Mouse (Mus musculus) midbrain, embryonic 14.5 days (tissue): Measurements from ENCODE around the gene Rps7. TPM values are rescaled to one million over a fixed set of nuclear protein-coding genes. Genes with fewer than 3 reads are reported as not detected.

Experiments
- ATAC-seq: fragments of 200-750 bp; cut with Nextera tagmentation; 2 replicates; pipeline ENCODE4 v1.8.0; 2017; ENCODE audit warnings: moderate number of reproducible peaks, moderate library complexity; ENCODE audit not compliant: low FRiP score, low TSS enrichment
- DNase-seq: peaks from one replicate; pipeline ENCODE4 v3.0.0-alpha.2; 2015
- H3K27ac ChIP-seq: fragments of 300-500 bp; sonication (generic); replicated peaks from 2 replicates; pipeline ENCODE4 v1.5.1; 2014; ENCODE audit warnings: mild to moderate bottlenecking, low read depth, low read length, moderate library complexity
- H3K27me3 ChIP-seq: fragments of 300-500 bp; sonication (generic); 2 replicates; pipeline ENCODE4 v1.6.1; 2014; ENCODE audit warnings: low read length, control low read depth, mixed read lengths; ENCODE audit not compliant: control insufficient read depth, insufficient read depth
- H3K36me3 ChIP-seq: fragments of 300-500 bp; sonication (generic); 2 replicates; pipeline ENCODE4 v1.6.1; 2014; ENCODE audit warnings: low read length, control low read depth; ENCODE audit not compliant: control insufficient read depth, insufficient read depth
- H3K4me1 ChIP-seq: fragments of 300-500 bp; sonication (generic); 2 replicates; pipeline ENCODE4 v1.6.1; 2014; ENCODE audit warnings: mild to moderate bottlenecking, antibody characterized with exemption, low read length, control low read depth; ENCODE audit not compliant: control insufficient read depth, insufficient read depth
- H3K4me2 ChIP-seq: fragments of 300-500 bp; sonication (generic); 2 replicates; pipeline ENCODE4 v1.6.1; 2014; ENCODE audit warnings: mild to moderate bottlenecking, low read length, moderate library complexity
- H3K4me3 ChIP-seq: fragments of 300-500 bp; sonication (generic); replicated peaks from 2 replicates; pipeline ENCODE4 v1.5.1; 2014; ENCODE audit warnings: low read depth, low read length
- H3K9ac ChIP-seq: fragments of 300-500 bp; sonication (generic); replicated peaks from 2 replicates; pipeline ENCODE4 v1.6.1; 2014; ENCODE audit warnings: mild to moderate bottlenecking, low read length, moderate library complexity
- H3K9me3 ChIP-seq: fragments of 300-500 bp; sonication (generic); 2 replicates; pipeline ENCODE4 v1.6.1; 2016; ENCODE audit warnings: low read length, control low read depth, mixed read lengths; ENCODE audit not compliant: control insufficient read depth
- WGBS: fragments of 180-500 bp; shearing (Covaris S2); extraction: QIAGEN DNeasy Blood & Tissue Kit; methylation state at CpG from one replicate; pipeline ENCODE4 v1.1.7; 2014; 5-methylcytosine and 5-hydroxymethylcytosine counted together
- polyA plus RNA-seq: library from polyadenylated mRNA; unstranded; fragments of >200 nt; fragmentation: Nextera tagmentation; extraction: Ambion mirVana; gene quantifications from 2 replicates; pipeline ENCODE4 v1.2.1, GENCODE M21; 2014

Gene Rps7
- 653 and 682 TPM in 2 replicates for polyA plus RNA-seq

DNA sequence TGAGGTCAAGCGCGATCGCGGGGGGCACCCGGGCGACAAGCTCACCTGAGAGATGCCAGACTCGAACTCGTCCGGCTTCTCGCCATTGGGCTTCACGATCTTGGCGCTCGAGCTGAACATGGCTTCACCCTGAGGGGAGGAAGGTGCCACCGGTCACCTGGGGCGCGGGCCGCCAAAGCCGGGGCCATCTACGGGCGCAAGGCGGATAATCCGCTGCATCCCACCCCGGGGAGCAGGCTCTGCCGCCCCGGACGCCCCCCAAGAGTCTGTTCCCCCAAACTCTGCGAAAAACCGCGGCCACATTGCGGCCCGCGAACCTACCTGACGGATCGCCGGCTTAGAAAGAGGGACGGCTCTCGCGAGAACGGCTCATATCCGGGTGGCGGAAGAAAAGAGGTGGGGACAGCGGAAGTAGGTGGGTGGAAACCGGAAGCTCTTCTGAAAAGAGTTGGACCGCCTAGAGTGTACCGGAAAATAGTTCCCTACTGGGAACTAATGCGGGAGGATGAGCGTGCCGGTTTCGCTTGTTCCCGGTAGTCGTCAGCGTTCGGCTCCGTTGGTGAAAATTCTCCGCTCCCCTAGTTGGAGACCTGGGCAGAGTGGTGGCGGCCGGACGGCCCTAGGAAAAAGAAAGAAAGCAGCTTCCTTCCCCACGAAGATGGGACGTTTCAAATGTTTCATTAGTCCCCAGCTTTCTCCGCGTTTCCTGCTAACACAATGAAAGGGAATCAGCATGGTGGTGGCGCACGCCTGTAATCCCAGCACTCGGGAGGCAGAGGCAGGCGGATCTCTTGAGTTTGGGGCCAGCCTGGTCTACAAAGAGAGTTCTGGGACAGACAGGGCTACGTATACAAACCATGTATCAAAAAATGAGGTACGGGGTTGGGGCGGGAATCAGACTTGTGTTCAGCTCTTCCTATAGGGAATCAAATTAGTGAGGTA lies at the start of gene Rps7:
TSS of gene Rps7 (minus strand) at position 419 of the 942 bp plus-strand sequence.
- Histone ChIP-seq H3K27ac (peak within 1 kb of the TSS; percentile 91), H3K9me3 (no peaks in the 10 kb centered on the region), H3K36me3 (peaks cover 36% of the 10 kb centered on the region), H3K9ac (peak within 1 kb of the TSS; percentile 97), H3K4me2 (peak within 1 kb of the TSS; percentile 81), H3K27me3 (no peaks in the 10 kb centered on the region), H3K4me1 (peaks cover 12% of the 10 kb centered on the region), H3K4me3 (peak within 1 kb of the TSS; percentile 85)
- 6% methylated on average over 69 of the region's 69 CpGs for WGBS
- DNase-seq (peak; percentile 97), ATAC-seq (peak; percentile 98)

DNA sequence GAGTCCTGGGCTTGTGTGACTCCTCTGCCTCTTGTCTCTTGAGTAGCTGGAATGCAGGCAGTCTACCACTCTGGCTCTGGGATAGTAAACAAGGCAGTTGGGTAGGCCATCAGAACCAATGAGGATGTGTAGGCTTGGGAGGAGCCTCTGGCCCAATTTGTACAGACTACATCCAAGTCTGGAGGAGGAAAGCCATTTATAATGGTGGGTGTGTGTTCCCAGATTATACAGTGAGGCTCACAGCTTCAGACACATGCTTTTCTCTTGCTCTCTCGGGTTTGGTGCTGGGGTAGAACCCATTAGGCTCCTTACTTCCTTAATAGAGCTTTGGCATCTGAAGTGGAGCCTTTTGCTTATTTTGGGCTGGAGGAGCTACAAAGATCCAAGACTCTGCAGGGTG lies 48.9 kb upstream of the Rps7 start:
- Histone ChIP-seq H3K27me3 (no peaks in the 10 kb centered on the region), H3K27ac (no peak overlapping the region), H3K36me3 (peaks cover 9% of the 10 kb centered on the region), H3K9me3 (no peaks in the 10 kb centered on the region), H3K4me1 (no peaks in the 10 kb centered on the region), H3K4me3 (no peak overlapping the region), H3K4me2 (no peak overlapping the region), H3K9ac (no peak overlapping the region)
- WGBS: 97% methylated on average over 1 of the region's 1 CpGs
- no peak for ATAC-seq
- no peak for DNase-seq

DNA sequence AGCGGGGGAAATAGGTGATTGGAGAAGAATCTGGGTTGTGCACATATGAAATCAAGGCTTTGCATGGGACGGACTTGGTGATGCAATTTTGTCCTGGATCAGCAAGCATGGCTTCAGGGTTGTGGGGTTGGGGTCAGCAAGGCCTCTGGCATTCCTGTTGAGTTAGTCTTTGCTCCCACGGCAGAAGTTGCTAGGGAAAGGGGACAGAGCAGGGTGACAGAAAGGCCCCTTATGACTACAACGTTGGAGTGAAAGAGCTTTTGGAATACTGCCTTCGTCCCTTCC lies 40.1 kb upstream of the Rps7 start:
- Histone ChIP-seq H3K27ac (peak overlapping the region; percentile 90), H3K4me2 (peak overlapping the region; percentile 52), H3K4me3 (peak overlapping the region; percentile 46; the same call in 1 of the 2 replicates), H3K9ac (peak overlapping the region; percentile 57), H3K36me3 (no peaks in the 10 kb centered on the region), H3K9me3 (no peaks in the 10 kb centered on the region), H3K27me3 (no peaks in the 10 kb centered on the region), H3K4me1 (peaks cover 11% of the 10 kb centered on the region)
- ATAC-seq (no peak), DNase-seq (no peak)
- 64% methylated on average over 5 of the region's 5 CpGs for WGBS

DNA sequence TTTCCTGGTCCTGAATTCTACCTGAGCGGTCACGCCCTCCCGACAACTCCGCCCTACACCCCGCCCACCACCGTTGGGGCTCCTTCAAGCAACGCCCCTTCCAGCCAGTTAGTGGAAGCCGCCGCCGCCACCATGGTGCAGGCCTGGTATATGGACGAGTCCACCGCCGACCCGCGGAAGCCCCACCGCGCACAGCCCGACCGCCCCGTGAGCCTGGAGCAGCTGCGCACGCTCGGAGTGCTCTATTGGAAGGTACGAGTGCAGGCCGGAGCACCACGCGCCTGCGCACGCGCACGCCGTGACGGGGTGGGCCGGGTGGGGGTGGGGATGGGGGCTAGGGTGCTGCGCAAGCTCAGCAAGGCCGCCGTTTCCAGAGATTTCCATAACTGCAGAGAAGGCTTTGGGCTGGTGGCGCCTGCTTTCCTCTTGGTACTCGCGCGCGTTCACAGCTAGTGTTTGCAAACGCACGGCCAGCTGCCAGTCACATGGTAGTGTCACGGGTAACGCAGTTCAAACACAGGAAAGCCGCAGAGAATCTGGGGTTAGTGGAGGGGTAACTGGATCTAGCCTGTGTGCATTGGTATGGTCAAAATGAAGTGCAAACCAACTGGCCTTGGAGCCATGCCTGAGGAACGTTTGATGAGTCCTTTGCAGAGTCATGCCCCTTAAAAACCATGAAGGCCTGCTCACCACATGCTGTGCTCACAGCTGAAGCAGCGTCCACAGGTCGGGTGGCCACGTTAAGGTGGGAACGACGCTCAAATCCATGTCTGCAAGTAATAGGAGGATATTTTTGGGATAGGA lies 39.6 kb upstream of the Rps7 start, which contains the start of gene Adi1:
TSS of gene Adi1 (plus strand) at position 111 of the 804 bp plus-strand sequence.
- peak; percentile 96 for DNase-seq
- H3K9me3 ChIP-seq: no peaks in the 10 kb centered on the region
- no peaks in the 10 kb centered on the region for H3K27me3 ChIP-seq
- H3K4me2 ChIP-seq: peak within 1 kb of the TSS; percentile 52
- no peaks in the 10 kb centered on the region for H3K36me3 ChIP-seq
- H3K27ac ChIP-seq: peak within 1 kb of the TSS; percentile 90
- peak within 1 kb of the TSS; percentile 46 for H3K4me3 ChIP-seq
- 2% methylated on average over 53 of the region's 53 CpGs for WGBS
- peak; percentile 96 for ATAC-seq
- peaks cover 11% of the 10 kb centered on the region for H3K4me1 ChIP-seq
- peak within 1 kb of the TSS; percentile 57 for H3K9ac ChIP-seq

DNA sequence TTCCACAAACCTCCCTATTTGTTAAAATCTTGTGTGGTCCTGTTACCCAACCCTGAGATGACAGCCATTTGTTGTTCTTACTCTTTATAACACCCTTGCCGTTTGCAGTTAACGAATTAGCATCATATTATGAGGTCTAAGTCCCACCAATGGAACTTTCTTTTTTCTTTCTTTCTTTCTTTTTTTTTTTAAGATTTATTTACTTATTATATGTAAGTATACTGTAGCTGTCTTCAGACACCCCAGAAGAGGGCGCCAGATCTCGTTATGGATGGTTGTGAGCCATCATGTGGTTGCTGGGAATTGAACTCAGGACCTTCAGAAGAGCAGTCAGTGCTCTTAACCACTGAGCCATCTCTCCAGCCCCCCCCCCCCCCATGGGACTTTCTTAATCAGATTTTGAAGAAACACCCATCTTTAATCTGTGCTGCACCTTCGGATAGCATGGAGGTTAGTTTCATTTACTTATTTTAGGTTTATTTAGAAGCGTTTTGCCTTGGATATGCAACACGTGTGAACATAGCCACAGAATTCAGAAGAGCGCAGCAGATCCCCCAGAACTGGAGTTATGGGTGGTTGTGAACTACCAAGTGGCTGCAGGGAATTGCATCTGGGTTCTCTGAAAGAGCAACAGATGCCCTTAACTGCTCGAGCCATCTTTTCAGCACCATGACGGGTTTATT lies 38.4 kb upstream of the Rps7 start:
- H3K9me3 ChIP-seq: no peaks in the 10 kb centered on the region
- peak overlapping the region; percentile 52 for H3K4me2 ChIP-seq
- no peaks in the 10 kb centered on the region for H3K27me3 ChIP-seq
- H3K36me3 ChIP-seq: no peaks in the 10 kb centered on the region
- DNase-seq (no peak), ATAC-seq (no peak)
- 86% methylated on average over 10 of the region's 10 CpGs for WGBS
- H3K27ac ChIP-seq: no peak overlapping the region
- H3K9ac ChIP-seq: no peak overlapping the region
- H3K4me1 ChIP-seq: peaks cover 11% of the 10 kb centered on the region
- peak overlapping the region; percentile 46; the same call in 1 of the 2 replicates for H3K4me3 ChIP-seq

DNA sequence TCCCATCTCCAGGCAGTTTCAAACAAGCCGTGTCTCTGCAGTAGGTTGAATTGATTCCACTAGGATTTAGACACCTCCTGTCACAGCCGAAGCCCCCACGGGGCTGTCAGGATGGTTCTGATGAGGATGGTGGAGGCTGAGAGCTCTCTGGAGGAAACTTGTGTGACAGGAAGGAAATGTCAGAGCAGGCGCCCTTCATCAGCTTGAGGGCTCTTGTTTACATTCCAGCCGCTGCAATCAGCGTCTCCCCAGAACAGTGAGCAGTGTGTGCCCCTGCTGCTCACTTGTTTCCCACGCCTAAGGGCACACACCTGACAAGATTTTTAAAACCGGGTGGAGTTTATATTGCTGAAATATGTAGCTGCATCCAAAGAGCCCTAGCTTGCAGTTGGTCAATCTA lies 31.5 kb upstream of the Rps7 start:
- ATAC-seq (no peak), DNase-seq (no peak)
- no peaks in the 10 kb centered on the region for H3K27me3 ChIP-seq
- no peak overlapping the region for H3K4me2 ChIP-seq
- H3K36me3 ChIP-seq: peaks cover 4% of the 10 kb centered on the region; the same call in 1 of the 2 replicates
- 63% methylated on average over 8 of the region's 8 CpGs for WGBS
- H3K9ac ChIP-seq: no peak overlapping the region
- H3K4me1 ChIP-seq: no peaks in the 10 kb centered on the region
- no peak overlapping the region for H3K4me3 ChIP-seq
- no peaks in the 10 kb centered on the region for H3K9me3 ChIP-seq
- H3K27ac ChIP-seq: no peak overlapping the region

DNA sequence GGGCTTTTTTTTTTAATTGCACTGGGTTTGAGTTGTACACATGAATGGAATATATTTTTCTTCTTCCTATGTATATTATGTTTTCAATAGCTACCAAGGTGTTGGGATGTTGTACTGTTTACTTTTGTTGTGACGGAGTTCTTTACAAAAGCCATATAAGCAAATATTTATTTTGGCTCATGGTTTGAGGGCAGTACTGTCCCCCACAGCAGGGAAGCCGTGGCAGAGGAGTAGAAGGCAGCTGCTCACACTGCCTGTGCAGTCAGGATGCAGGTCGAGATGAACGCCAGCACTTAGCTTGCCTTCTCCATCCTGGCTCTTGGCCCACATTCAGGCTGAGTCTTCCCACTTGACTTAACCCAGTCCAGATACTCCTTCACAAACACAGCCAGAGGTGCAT lies 31.0 kb upstream of the Rps7 start:
- H3K27me3 ChIP-seq: no peaks in the 10 kb centered on the region
- no peak overlapping the region for H3K9ac ChIP-seq
- WGBS: 79% methylated on average over 4 of the region's 4 CpGs
- no peaks in the 10 kb centered on the region for H3K9me3 ChIP-seq
- H3K36me3 ChIP-seq: peaks cover 4% of the 10 kb centered on the region; the same call in 1 of the 2 replicates
- no peak overlapping the region for H3K4me3 ChIP-seq
- no peaks in the 10 kb centered on the region for H3K4me1 ChIP-seq
- DNase-seq: no peak
- no peak overlapping the region for H3K27ac ChIP-seq
- ATAC-seq: no peak
- H3K4me2 ChIP-seq: no peak overlapping the region

DNA sequence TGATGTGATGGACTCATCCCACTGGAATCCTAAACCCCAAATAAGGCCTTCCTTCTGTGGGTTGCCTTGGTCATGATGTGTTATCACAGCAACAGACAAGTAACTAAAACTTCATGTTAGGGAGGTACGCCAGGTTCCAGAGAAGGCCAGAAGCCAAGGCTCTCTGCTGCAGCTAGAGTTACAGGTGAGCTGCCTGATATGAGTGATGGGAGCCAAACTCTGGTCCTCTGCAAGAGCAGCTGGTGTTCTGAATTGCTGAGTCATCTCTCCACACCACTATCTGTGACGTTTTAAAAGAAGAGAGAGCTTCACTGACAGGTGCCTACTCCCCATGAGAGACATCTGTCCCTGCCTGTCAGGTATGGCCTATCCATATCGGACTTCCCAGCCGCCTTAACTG lies 26.9 kb upstream of the Rps7 start:
- H3K9ac ChIP-seq: no peak overlapping the region
- H3K4me3 ChIP-seq: no peak overlapping the region
- no peaks in the 10 kb centered on the region for H3K9me3 ChIP-seq
- WGBS: 90% methylated on average over 4 of the region's 4 CpGs
- no peak overlapping the region for H3K27ac ChIP-seq
- peaks cover 43% of the 10 kb centered on the region for H3K36me3 ChIP-seq
- DNase-seq (no peak), ATAC-seq (no peak)
- H3K27me3 ChIP-seq: no peaks in the 10 kb centered on the region
- no peak overlapping the region for H3K4me2 ChIP-seq
- no peaks in the 10 kb centered on the region for H3K4me1 ChIP-seq
